Mouse (Mus musculus): Measurements from ENCODE around the gene B020004J07Rik.
"Not testable (repeated sequence)": the region's sequence is repeated elsewhere in the genome, so short reads cannot be mapped to it uniquely, and the experiment has no call there.

B020004J07Rik gene

DNA sequence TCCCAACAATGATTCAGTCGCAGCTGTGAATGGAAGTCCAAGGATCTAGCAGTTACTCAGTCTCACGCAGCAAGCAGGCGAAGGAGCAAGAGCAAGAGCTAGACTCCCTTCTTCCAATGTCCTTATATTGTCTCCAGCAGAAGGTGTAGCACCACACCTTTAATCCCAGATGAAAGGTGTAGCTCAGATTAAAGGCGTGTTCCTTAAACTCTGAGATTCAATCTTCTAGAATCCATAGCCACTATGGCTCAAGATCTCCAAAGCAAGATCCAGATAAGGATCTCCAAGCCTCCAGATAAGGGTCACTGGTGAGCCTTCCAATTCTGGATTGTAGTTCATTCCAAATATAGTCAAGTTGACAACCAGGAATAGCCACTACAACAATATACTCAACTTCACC is at the start of gene B020004J07Rik:
Gene B020004J07Rik (minus strand): TSS at position 101 of the 400 bp plus-strand sequence.
- DNase-seq (ENCODE audit: low spot score), result not testable (repeated sequence)

DNA sequence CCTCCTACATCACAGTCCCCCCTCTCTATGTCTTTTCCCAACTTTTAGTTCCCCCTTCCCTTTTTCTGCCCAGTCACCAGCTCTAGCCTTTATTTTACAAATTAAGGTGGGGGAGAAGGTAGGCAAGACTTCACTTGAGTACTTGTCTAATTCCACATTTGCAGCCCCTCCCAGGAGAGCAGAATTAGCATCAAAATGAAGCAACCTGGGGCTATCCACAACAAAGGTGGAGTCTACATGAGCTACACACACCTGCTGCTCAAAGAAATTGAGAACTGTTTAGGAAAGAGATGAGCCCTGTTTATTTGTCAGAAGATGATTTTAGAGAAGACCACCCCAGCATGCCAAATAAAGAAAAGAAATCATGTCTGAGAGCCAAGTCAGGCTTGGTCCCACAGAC is 45.6 kb upstream of the B020004J07Rik start:
- no peak for DNase-seq (ENCODE audit: low spot score)

DNA sequence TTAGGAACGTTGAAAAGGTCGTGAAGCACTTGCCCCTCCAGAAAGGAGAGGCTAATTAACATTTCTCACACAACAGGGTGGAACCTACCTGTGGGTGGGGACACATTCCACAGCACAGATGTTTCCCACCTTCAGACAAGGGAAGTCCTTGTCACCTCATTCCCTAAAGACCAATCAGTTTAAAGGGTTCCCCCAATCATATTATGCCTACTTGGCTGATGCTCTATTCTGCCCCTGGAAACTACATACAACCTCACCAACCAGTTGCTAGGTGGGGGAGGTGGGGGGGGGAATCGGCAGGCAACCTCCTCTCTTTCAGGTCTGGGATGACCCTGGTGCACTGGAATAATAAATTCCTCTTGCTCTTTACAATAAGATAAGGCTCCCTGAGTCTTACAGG is 39.8 kb upstream of the B020004J07Rik start:
- no peak for DNase-seq (ENCODE audit: low spot score)

DNA sequence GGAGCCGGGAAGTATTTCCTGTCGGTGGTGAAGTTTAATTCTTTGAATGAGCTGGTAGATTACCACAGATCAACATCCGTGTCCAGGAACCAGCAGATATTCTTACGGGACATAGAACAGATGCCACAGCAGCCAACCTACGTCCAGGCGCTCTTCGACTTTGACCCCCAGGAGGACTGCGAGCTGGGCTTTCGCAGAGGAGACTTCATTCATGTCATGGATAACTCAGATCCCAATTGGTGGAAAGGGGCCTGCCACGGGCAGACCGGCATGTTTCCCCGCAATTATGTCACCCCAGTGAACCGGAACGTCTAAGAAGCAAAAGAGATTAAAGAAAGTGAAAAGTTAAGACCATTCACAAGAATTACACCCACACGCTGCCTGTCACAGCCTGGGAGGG is 31.9 kb upstream of the B020004J07Rik start:
- not testable (repeated sequence) for DNase-seq (ENCODE audit: low spot score)

DNA sequence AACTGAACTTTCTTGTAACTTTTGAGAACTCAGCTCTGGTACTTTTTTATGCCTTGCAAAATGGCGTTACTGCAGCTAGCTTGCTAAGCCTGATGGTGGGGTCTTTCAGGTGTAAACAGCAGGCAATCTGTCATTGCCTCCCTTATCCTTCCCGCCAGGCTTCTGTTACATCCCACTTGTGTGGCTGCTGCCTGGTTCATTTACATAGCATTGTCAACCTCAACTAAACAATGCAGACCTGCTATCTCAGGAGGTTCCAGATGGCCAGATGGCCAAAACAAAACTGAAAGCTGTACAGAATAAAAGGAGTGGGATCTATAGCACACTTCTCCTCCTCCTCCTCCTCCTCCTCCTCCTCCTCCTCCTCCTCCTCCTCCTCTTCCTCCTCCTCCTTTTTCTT is 28.2 kb upstream of the B020004J07Rik start:
- not testable (repeated sequence) for DNase-seq (ENCODE audit: low spot score)

DNA sequence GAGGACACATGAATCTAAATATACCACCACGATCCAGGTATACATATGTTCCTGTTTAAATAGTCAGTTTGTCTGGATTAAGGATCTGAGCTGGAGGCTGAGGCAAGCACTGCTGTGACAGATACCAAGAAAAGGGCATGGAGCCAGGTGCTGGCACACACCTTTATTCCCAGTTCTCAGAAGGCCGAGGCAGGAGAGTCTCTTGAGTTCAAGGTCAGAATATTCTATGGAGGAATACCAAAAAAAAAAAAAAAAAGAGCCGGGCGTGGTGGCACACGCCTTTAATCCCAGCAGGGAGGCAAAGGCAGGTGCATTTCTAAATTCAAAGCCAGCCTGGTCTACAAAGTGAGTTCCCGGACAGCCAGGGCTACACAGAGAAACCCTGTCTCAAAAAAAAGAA is 18.5 kb upstream of the B020004J07Rik start:
- no peak for DNase-seq (ENCODE audit: low spot score)

DNA sequence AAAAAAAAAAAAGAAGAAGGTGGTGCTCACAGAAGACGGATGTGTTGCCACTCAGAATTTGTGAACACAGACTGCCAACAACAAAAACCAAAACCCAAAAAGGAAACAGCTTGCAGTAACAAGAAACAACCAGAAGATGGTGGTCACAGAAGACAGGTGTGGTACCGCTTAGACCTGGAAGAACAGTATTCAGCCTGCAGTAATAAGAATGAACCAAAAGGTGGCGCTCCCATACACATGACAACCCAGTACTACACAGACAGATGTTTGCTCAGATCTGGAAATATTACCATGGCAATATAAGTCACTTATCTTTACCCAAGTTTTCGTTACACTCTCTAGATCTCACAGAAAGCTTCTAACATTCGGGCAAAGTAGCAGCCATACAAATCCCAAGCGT is 17.1 kb upstream of the B020004J07Rik start:
- DNase-seq (ENCODE audit: low spot score), result peak; percentile 56

DNA sequence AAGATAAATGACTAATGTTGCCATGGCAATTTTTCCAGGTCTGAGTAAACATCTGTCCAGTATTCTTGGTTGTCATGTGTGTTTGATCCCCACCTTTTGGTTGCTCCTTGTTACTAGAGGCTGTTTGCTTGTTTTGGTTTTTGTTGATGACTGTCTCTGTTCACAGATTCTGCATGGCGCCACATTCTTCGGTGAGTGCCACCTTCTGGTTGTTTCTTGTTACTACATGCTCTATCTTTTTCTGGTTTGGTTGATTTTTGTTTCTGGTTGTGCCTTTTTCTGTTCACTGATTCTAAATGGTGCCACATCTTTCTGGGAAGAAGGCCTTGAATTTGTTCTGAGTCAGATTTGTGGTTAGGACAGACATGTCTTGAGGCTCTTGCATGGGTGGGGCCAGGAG is 7.1 kb upstream of the B020004J07Rik start:
- no peak for DNase-seq (ENCODE audit: low spot score)

All from embryo, embryonic 10 days (tissue).